Mouse (Mus musculus) CH12.LX (cell line): Measurements from ENCODE around the gene Kat2b. TPM values are rescaled to one million over a fixed set of nuclear protein-coding genes. Genes with fewer than 3 reads are reported as not detected.

Source experiments
- DNase-seq: peaks from one replicate; pipeline ENCODE4 v3.0.0-alpha.2; 2013; ENCODE audit errors: extremely low read depth
- H3K27ac ChIP-seq: 2 replicates; pipeline ENCODE4 v1.5.1; 2012; ENCODE audit warnings: low read depth, mild to moderate bottlenecking, control low read depth, moderate library complexity; ENCODE audit not compliant: insufficient read depth
- H3K27me3 ChIP-seq: replicated peaks from 2 replicates; pipeline ENCODE3; 2012; ENCODE audit warnings: inconsistent platforms
- H3K36me3 ChIP-seq, 2 experiments: replicated peaks in 1 of 2; 2 replicates each; pipeline versions ENCODE3 to v1.6.1; 2012; ENCODE audit warnings: inconsistent platforms in 1 of 2, low read length in 1 of 2, mild to moderate bottlenecking in 1 of 2, mixed read lengths in 1 of 2, moderate library complexity in 1 of 2; ENCODE audit not compliant: control insufficient read depth in 1 of 2, insufficient read depth in 1 of 2
- H3K4me1 ChIP-seq, 2 experiments: 2 replicates each; pipeline ENCODE4 v1.6.1; 2012; ENCODE audit warnings: inconsistent platforms in 1 of 2, moderate library complexity in 1 of 2; ENCODE audit not compliant: insufficient read depth in 2 of 2, control insufficient read depth in 1 of 2
- H3K4me2 ChIP-seq: 2 replicates; pipeline ENCODE4 v1.6.1; 2012; ENCODE audit warnings: low read depth, mild to moderate bottlenecking, control low read depth; ENCODE audit not compliant: poor library complexity, insufficient read depth, severe bottlenecking
- H3K4me3 ChIP-seq, 3 experiments: fragments of 150-350 bp in 1 of 3; sonication (generic) in 1 of 3; replicated peaks in 1 of 3; 2 replicates each; pipeline versions ENCODE3 to v1.5.1; 2011 to 2012; ENCODE audit warnings: low read depth in 2 of 3, low read length in 2 of 3, mild to moderate bottlenecking in 2 of 3, moderate library complexity in 2 of 3, control low read depth in 1 of 3, improper control_type of control experiment in 1 of 3, inconsistent platforms in 1 of 3, mixed read lengths in 1 of 3; ENCODE audit not compliant: poor library complexity in 1 of 3
- H3K79me2 ChIP-seq: replicated peaks from 2 replicates; pipeline ENCODE4 v1.6.1; 2012; ENCODE audit warnings: mild to moderate bottlenecking, moderate library complexity; ENCODE audit not compliant: control insufficient read depth, poor library complexity, insufficient read depth, severe bottlenecking; ENCODE audit errors: extremely low read depth
- H3K9ac ChIP-seq: 2 replicates; pipeline ENCODE4 v1.6.1; 2012; ENCODE audit warnings: low read depth, mild to moderate bottlenecking, control low read depth, moderate library complexity; ENCODE audit not compliant: insufficient read depth
- H3K9me3 ChIP-seq: replicated peaks from 2 replicates; pipeline ENCODE3; 2012; ENCODE audit warnings: low read length, inconsistent platforms, mixed read lengths
- CHD1 ChIP-seq: IDR thresholded peaks from 2 replicates; pipeline ENCODE4 v1.6.1; 2012; ENCODE audit warnings: low read depth, low read length, improper control_type of control experiment, inconsistent platforms
- E2F4 ChIP-seq: IDR thresholded peaks from 2 replicates; pipeline ENCODE4 v1.6.1; 2011; ENCODE audit warnings: low read depth, low read length, improper control_type of control experiment; ENCODE audit not compliant: insufficient replicate concordance
- ETS1 ChIP-seq: conservative IDR thresholded peaks from 2 replicates; pipeline ENCODE4 v1.6.1; 2012; ENCODE audit warnings: low read depth, mild to moderate bottlenecking, inconsistent platforms, low read length, improper control_type of control experiment, moderate library complexity
- HCFC1 ChIP-seq: IDR thresholded peaks from 2 replicates; pipeline ENCODE4 v1.6.1; 2012; ENCODE audit warnings: low read depth, mild to moderate bottlenecking, inconsistent platforms, low read length, improper control_type of control experiment
- IRF4 ChIP-seq: IDR thresholded peaks from 2 replicates; pipeline ENCODE4 v1.6.1; 2014; ENCODE audit warnings: low read depth, mild to moderate bottlenecking, inconsistent platforms, low read length, improper control_type of control experiment
- JUN ChIP-seq: IDR thresholded peaks from 2 replicates; pipeline ENCODE4 v1.6.1; 2011; ENCODE audit warnings: low read depth, mild to moderate bottlenecking, low read length, improper control_type of control experiment, moderate library complexity; ENCODE audit not compliant: insufficient read depth
- JUND ChIP-seq: conservative IDR thresholded peaks from 2 replicates; pipeline ENCODE4 v1.6.1; 2011; ENCODE audit warnings: low read depth, low read length, improper control_type of control experiment
- MAFK ChIP-seq: IDR thresholded peaks from 2 replicates; pipeline ENCODE4 v1.6.1; 2011; ENCODE audit warnings: low read length, improper control_type of control experiment; ENCODE audit not compliant: insufficient replicate concordance
- MAX ChIP-seq: IDR thresholded peaks from 2 replicates; pipeline ENCODE4 v1.6.1; 2011; ENCODE audit warnings: low read length, improper control_type of control experiment
- MAZ ChIP-seq: IDR thresholded peaks from 2 replicates; pipeline ENCODE4 v1.6.1; 2012; ENCODE audit warnings: low read depth, mild to moderate bottlenecking, inconsistent platforms, low read length, improper control_type of control experiment, moderate library complexity
- MEF2A ChIP-seq: IDR thresholded peaks from 2 replicates; pipeline ENCODE4 v1.6.1; 2014; ENCODE audit warnings: low read depth, mild to moderate bottlenecking, inconsistent platforms, low read length, improper control_type of control experiment, borderline replicate concordance
- NRF1 ChIP-seq: IDR thresholded peaks from 2 replicates; pipeline ENCODE4 v1.6.1; 2014; ENCODE audit warnings: low read depth, mild to moderate bottlenecking, inconsistent platforms, low read length, improper control_type of control experiment, moderate library complexity
- PAX5 ChIP-seq: IDR thresholded peaks from 2 replicates; pipeline ENCODE4 v1.6.1; 2012; ENCODE audit warnings: low read length, inconsistent platforms, mixed read lengths
- POLR2A ChIP-seq: IDR thresholded peaks from 2 replicates; pipeline ENCODE4 v1.6.1; 2011; ENCODE audit warnings: low read depth, mild to moderate bottlenecking, improper control_type of control experiment, low read length
- POLR2AphosphoS2 ChIP-seq: IDR thresholded peaks from 2 replicates; pipeline ENCODE4 v1.6.1; 2011; ENCODE audit warnings: low read depth, low read length, improper control_type of control experiment
- RCOR1 ChIP-seq: conservative IDR thresholded peaks from 2 replicates; pipeline ENCODE4 v1.6.1; 2012; ENCODE audit warnings: low read depth, mild to moderate bottlenecking, inconsistent platforms, low read length, improper control_type of control experiment
- SIN3A ChIP-seq: IDR thresholded peaks from 2 replicates; pipeline ENCODE4 v1.6.1; 2012; ENCODE audit warnings: low read length, improper control_type of control experiment, inconsistent platforms
- SMC3 ChIP-seq: IDR thresholded peaks from 2 replicates; pipeline ENCODE4 v1.6.1; 2011; ENCODE audit warnings: low read depth, low read length, improper control_type of control experiment
- UBTF ChIP-seq: IDR thresholded peaks from 2 replicates; pipeline ENCODE4 v1.6.1; 2012; ENCODE audit warnings: low read depth, mild to moderate bottlenecking, inconsistent platforms, low read length, improper control_type of control experiment, moderate library complexity
- USF1 ChIP-seq: IDR thresholded peaks from 2 replicates; pipeline ENCODE4 v1.6.1; 2014; ENCODE audit warnings: low read depth, mild to moderate bottlenecking, inconsistent platforms, low read length, improper control_type of control experiment
- ZC3H11A ChIP-seq: IDR thresholded peaks from 2 replicates; pipeline ENCODE4 v1.6.1; 2012; ENCODE audit warnings: low read depth, mild to moderate bottlenecking, inconsistent platforms, low read length, improper control_type of control experiment
- dilution Hi-C: fragments of 300-500 bp; cut with MboI; formaldehyde crosslinking; loops from 2 replicates; pipeline ENCODE4 v1.14.3; 2020; ENCODE audit warnings: low sequenced_read_pairs; ENCODE audit not compliant: extremely low pct_unique_long_range_greater_than_20kb, extremely low pct_ligation_motif_present
- in situ Hi-C: fragments of 300-500 bp; cut with MboI; formaldehyde crosslinking; loops from 3 replicates; pipeline ENCODE4 v1.14.3; 2019; ENCODE audit warnings: low sequenced_read_pairs, low pct_ligation_motif_present, low pct_unique_long_range_greater_than_20kb, mixed read lengths
- polyA plus RNA-seq: library from polyadenylated mRNA; unstranded; fragments of >175 nt; gene quantifications from 2 replicates; pipeline ENCODE4 v1.2.1, GENCODE M21; 2012; ENCODE audit warnings: low read depth; ENCODE audit not compliant: insufficient read length
- total RNA-seq, 2 experiments: library from RNA; depleted of rRNA; stranded (reverse); fragments of 300-350 nt in 1 of 2; fragments of >200 nt in 1 of 2; gene quantifications; 2 replicates each; pipeline ENCODE4 v1.2.3; 2012 to 2014

The Kat2b gene
- total and polyA plus RNA-seq, 3 experiments: 3.6 to 4.6 (median 4.1) TPM

DNA sequence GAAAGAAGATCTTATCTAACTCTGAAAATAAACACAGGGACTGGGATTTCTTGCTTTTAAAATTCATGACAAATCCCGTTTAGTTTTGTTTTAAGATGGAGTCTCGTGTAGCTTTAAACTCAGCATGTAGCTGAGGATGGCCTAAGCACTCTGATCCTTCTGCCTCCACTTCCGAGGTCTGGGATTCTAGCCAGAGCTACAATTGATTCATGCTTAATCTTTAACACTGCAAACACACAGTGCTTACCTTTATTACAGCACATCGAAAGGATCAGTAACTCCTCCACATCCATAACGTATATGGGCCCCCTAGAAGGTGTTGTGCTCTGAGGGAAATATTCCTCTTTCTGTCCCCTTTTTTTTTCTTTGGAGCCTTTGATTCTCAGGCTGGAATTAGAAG is 61.5 kb downstream of the Kat2b start:
- H3K4me1 ChIP-seq: no peaks in the 10 kb centered on the region
- no peak overlapping the region for H3K27ac ChIP-seq
- no peak overlapping the region for H3K4me3 ChIP-seq
- dilution Hi-C loops (no loop called here), in situ Hi-C loops (no loop called here)
- peaks cover 3 to 18% of the 10 kb centered on the region in 2 experiments for H3K36me3 ChIP-seq
- H3K79me2 ChIP-seq: no peaks in the 10 kb centered on the region
- no peak for DNase-seq
- no peak overlapping the region for H3K4me2 ChIP-seq
- no peak for TF ChIP-seq UBTF
- no peak for TF ChIP-seq SMC3
- no peak for TF ChIP-seq RCOR1
- TF ChIP-seq MAX: no peak
- no peak for TF ChIP-seq E2F4
- TF ChIP-seq HCFC1: no peak
- no peak for TF ChIP-seq JUND
- no peak for TF ChIP-seq CHD1
- TF ChIP-seq IRF4: no peak
- no peak for TF ChIP-seq USF1
- TF ChIP-seq SIN3A: no peak
- TF ChIP-seq MEF2A: no peak
- TF ChIP-seq POLR2AphosphoS2: no peak
- no peak for TF ChIP-seq POLR2A
- TF ChIP-seq ZC3H11A: no peak
- TF ChIP-seq ETS1: no peak
- no peak for TF ChIP-seq JUN
- H3K27me3 ChIP-seq: no peaks in the 10 kb centered on the region
- no peak overlapping the region for H3K9ac ChIP-seq
- no peaks in the 10 kb centered on the region for H3K9me3 ChIP-seq

DNA sequence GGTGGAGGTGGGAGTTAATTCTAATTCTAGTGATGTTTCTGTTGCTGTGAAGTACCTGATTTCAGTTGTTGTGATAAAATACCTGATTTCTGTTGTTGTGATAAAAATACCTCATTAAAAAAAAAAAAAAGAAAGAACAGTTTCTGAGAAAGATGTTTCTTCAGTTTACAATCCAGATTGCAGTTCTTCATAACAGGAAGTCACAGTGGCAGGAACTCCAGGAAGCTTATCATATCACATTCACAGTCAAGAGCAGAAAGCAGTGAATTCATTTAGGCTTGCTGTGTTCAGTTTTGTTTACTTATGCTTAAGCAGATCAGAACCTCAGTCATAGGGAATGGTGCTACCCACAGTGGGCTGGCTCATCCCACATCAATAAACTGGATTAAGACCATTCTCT is 64.7 kb downstream of the Kat2b start:
- TF ChIP-seq POLR2AphosphoS2 (no peak), MAFK (no peak), PAX5 (no peak), NRF1 (no peak), MAZ (no peak)
- Histone ChIP-seq H3K4me3 (no peak overlapping the region), H3K4me1 (no peaks in the 10 kb centered on the region), H3K79me2 (no peaks in the 10 kb centered on the region), H3K9ac (no peak overlapping the region), H3K4me2 (no peak overlapping the region), H3K27ac (no peak overlapping the region), H3K36me3 (peaks cover 3 to 13% of the 10 kb centered on the region in 2 experiments), H3K27me3 (no peaks in the 10 kb centered on the region), H3K9me3 (no peaks in the 10 kb centered on the region)
- no peak for DNase-seq
- dilution Hi-C loops (no loop called here), in situ Hi-C loops (no loop called here)
